Mouse (Mus musculus) heart, adult 9 months (tissue): ENCODE measurements at regions not wholly inside any gene's neighbourhood (a gene's known extent, or its start where the extent isn't known, plus 50 kb on each side); places are given as distances from the start of the nearest gene placed in this dataset.

Experiments
- DNase-seq, 2 experiments: peaks; one replicate each; pipeline ENCODE4 v3.0.0; 2022; ENCODE audit warnings: low spot score in 2 of 2

GRCm38 (mm10) chr9:33769811-33770210 lies 715.9 kb upstream of the Kirrel3 start:
- no peak for DNase-seq

- DNase-seq, result no peak
Observed at GRCm38 (mm10) chr9:33774178-33774577, 711.5 kb upstream of the Kirrel3 start.

- DNase-seq, result no peak
Observed at GRCm38 (mm10) chr9:33790617-33791016, 695.1 kb upstream of the Kirrel3 start.

DNA sequence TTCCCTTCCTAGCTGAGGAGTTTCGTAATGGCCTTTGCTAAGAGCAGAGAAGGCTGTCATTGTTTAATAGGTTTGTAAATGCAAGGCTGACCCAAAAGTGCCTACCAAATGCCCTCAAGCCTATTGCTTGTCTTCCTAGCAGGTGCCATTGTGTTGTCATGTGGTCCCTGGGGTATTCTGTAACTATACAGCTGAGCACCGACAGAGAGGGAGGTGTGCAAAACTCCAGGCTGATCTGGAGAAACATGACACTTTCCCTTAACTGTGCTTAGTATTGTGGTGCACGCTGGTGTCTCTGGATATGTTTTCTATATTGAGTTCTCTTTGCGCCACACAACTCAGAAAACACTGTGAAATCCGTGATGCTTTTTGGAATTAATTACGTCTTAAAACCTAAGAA lies 685.4 kb upstream of the Kirrel3 start:
- no peak for DNase-seq

GRCm38 (mm10) chr9:33800763-33801162 lies 684.9 kb upstream of the Kirrel3 start:
- DNase-seq, result no peak

- no peak for DNase-seq
Observed at GRCm38 (mm10) chr9:33814739-33815368, 670.8 kb upstream of the Kirrel3 start.

GRCm38 (mm10) chr9:33822574-33823394 lies 662.9 kb upstream of the Kirrel3 start:
- DNase-seq, result peak; percentile 2 to 7

- no peak for DNase-seq
Observed at GRCm38 (mm10) chr9:33826116-33826515, 659.6 kb upstream of the Kirrel3 start.

- no peak for DNase-seq
Observed at GRCm38 (mm10) chr9:33827409-33827808, 658.3 kb upstream of the Kirrel3 start.

- DNase-seq, result no peak
Observed at GRCm38 (mm10) chr9:33837666-33838380, 647.9 kb upstream of the Kirrel3 start.

DNA sequence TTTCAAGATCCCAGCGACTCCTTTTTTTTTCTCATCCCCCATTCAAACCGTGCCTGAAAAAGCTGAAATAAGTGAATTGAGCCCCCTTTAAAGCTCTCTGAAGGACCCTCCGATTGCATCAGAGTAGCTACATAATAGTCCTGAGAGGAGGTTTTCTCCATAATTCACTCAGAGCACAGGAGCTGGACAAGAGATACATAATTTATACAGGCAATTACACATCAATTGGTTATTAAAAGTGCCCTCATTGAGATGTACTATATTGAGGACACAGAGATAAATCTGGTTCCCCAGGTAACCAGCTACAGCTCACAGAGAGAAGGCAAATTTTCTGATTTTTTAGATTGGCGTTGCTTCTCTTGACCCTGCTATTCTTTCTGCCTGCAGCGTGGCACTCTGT lies 636.1 kb upstream of the Kirrel3 start:
- DNase-seq, result no peak

DNA sequence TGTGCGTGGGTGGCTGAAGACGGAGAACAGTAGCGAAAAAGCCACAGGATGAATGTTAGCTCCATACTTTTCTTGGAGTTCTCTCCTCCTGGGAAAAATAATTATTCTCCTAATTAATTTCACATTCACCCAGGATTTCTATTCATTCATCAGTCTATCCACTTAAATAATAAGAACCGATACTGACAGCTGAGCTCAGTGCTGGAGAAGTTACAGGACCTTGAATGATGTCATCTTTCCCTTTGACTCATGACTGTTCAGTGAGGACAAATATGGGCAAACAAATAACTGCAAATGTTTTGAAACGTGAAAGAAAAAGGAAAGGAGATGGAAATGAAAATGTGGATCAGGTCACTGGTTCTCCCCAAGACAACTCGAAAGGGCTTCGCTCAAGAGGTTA lies 635.7 kb upstream of the Kirrel3 start:
- DNase-seq, result peak; percentile 15 to 34

GRCm38 (mm10) chr9:33850993-33851392 lies 634.7 kb upstream of the Kirrel3 start:
- peak; percentile 8 to 18 for DNase-seq

DNA sequence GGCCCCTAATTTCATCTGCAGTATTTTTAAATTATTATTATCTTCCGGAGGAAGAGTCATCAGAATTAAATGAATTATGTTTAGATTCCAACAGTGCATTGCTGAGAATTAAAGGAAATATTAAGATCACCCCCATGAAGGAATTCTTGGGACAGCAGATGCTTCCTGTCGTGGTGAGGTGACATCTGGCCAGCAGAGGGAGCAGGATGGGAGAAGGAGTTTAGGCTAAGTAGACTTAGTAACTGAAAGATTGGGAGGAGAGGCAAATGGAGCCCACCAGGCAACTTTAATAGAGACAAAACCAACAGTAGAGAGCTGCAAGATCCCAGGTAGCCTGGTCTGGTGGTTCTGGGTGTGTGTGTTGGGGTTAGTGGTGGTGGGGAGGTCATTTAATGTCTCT lies 629.5 kb upstream of the Kirrel3 start:
- no peak for DNase-seq

- peak; percentile 1 to 18 for DNase-seq
Observed at GRCm38 (mm10) chr9:33858511-33858910, 627.2 kb upstream of the Kirrel3 start.

DNA sequence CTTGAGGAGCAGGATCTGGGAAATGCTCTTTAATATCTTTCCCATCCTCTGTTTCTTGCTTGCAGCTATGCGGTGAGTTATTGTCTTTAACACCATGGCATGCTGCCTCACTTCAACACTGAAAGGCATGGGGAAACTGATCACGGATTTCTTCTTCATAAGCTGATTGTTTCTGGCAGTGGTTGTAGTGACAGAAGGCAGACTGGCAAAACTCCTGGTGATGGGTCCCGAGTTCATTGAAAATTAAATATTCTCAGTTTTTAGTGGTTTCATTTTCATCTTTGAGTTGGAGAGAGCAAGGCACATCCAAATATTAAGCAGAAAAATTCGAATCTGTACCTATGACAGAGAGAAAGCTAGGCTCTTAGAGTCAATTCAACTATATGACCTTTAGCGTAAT lies 617.0 kb upstream of the Kirrel3 start:
- no peak for DNase-seq

- DNase-seq, result no peak
Observed at GRCm38 (mm10) chr9:33887279-33887678, 598.4 kb upstream of the Kirrel3 start.

GRCm38 (mm10) chr9:33892001-33892400 lies 593.7 kb upstream of the Kirrel3 start:
- DNase-seq, result peak in 1 of 2 experiments; percentile 4

- peak; percentile 20 to 28 for DNase-seq
Observed at GRCm38 (mm10) chr9:33901313-33902076, 584.2 kb upstream of the Kirrel3 start.

GRCm38 (mm10) chr9:33903991-33904570 lies 581.6 kb upstream of the Kirrel3 start:
- no peak for DNase-seq

DNA sequence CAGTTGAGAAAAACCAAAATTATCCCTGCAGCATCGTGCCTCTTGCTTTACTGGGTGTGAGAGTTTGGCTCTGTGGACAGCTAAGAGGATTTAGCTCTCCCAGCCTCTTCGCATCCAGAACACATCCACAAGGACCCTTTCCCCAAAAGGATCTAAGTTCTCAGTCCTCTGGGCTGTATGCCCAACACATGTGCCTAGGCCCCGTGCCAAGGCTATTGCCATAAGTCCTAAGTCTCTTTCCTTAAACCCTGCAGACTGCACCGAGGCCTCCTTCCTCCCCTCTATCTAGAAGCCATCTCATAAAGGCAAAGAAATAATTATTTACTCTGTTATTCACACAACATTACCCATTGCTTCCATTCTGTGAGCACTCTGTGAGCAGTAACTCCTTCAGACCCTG lies 570.8 kb upstream of the Kirrel3 start:
- DNase-seq, result no peak
